Mouse (Mus musculus) lung, postnatal 25 days (tissue): ENCODE results near the gene Emb.
A peak's percentile ranks its signal among the peaks of the same experiment; 100 is the strongest.
"Not testable (repeated sequence)": the region's sequence is repeated elsewhere in the genome, so short reads cannot be mapped to it uniquely, and the experiment has no call there.

Experiments used
- DNase-seq: peaks from one replicate; pipeline ENCODE4 v3.0.0; 2022; ENCODE audit warnings: low spot score

Emb gene

GRCm38 (mm10) chr13:117208236-117208635, at the start of gene Emb:
Emb (plus strand) TSS chr13:117208536.
- no peak for DNase-seq

DNA sequence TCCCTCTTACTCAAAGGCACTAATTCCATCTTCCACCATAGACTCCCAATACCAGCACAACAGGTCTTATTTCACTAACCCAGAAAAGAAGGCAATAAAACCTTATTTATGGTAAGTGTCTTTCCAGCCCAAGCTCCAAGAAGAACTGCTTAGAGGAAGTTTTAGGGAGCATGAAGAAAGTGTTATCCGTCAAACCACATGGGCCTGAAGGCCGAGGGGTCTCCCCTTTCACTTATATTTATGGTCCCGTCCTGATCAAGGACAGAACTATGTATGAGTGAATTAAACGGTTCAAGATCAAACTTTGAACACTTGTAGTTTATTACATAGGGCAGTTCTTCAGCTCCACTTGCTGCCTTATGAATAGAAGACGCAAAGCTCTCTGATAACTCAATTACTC, 44.4 kb upstream of the Emb start:
- DNase-seq = no peak

DNA sequence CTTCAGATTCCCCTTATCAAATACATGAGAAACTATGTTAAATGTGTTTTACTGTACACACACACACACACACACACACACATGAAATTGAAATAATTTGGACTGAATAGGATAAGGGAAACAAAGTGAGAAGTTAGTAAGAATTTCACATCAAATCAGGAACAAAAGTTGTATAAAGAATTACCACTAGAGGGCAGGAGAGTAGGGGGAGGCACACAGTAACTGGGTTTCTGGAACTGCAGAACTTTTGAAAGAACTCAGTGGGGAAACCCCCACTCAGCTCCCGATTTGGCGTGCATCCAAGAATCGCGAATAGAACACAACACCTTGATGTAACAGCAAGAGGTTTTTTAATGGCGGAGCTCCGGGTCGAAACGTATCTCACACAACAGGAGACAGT, 43.3 kb upstream of the Emb start:
- no peak for DNase-seq

- DNase-seq = not testable (repeated sequence)
These were observed 27.4 kb upstream of the Emb start for GRCm38 (mm10) chr13:117180912-117181311.

- no peak for DNase-seq
These were observed 25.0 kb upstream of the Emb start for GRCm38 (mm10) chr13:117183288-117183687.

DNA sequence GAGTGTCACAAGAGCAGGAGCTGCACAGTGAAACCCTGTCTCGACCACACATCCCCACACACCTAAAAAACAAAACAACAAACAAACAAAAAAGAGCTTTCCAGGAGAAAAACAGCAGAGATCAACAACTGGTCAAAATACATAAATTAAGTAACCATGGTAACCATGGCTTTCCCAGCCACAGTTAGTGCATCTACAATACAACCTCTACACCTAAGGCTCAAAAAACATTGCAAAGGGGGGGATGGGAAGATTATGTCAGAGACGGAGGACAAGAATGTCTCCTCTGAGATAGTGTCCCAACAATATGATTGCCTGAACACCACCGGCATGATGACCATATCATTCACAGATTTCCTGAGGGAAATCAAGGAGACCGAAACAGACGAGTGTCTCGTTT, 23.0 kb upstream of the Emb start:
- no peak for DNase-seq

- no peak for DNase-seq
These were observed 16.2 kb upstream of the Emb start for GRCm38 (mm10) chr13:117192161-117192560.

GRCm38 (mm10) chr13:117193422-117193983, 14.8 kb upstream of the Emb start:
- no peak for DNase-seq

GRCm38 (mm10) chr13:117195569-117196495, 12.5 kb upstream of the Emb start:
- DNase-seq = no peak

- no peak for DNase-seq
These were observed 10.7 kb upstream of the Emb start for GRCm38 (mm10) chr13:117197666-117198065.

- DNase-seq = peak; percentile 71
These were observed 9.8 kb upstream of the Emb start for GRCm38 (mm10) chr13:117198402-117199083.

GRCm38 (mm10) chr13:117202755-117203471, 5.4 kb upstream of the Emb start:
- no peak for DNase-seq

- no peak for DNase-seq
These were observed 3.7 kb upstream of the Emb start for GRCm38 (mm10) chr13:117204685-117205084.

DNA sequence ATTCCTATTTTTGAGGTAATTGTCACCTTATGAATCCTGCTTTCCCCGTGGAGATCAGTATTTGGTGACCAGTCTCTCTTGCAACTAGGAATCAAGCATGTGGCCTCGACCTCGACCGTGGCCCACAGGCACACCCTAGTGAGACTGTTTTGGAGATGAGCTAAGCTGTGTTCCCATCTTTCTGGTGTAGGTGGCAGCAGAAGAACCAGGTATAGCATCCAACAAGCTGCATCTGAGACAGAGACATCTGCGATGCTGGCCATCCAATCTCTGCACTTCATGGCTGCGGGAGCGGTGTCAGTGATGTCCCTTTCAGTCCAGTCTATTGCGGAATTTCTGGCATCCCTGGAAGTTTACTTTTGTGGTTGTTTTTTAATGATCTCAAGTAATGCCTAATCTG, 2.3 kb upstream of the Emb start:
- no peak for DNase-seq

DNA sequence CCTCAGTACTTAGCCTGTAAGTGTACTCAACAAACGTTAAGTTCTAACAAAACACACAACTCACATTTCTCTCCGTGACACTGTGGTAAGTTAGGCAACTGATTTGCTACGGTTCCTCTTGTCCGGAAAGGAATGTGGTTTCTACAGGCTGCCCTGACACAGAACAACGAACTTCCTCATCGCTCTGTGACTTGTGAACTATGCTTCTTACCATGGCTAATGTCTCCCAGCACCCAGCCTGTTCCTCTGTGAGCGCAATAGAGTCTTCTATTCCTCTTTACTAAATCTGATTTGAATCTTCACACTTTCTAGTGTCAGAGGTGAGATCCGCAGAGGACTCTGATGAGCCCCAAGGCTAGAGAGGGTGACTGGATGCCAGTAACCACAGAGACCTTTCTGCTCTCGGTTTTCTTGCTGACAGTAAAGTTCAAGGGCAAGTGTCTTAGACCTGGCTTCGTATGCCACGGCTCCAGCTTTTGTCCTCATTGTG, 3.1 kb downstream of the Emb start:
- peak; percentile 78 for DNase-seq

GRCm38 (mm10) chr13:117215481-117215880, 7.1 kb downstream of the Emb start:
- no peak for DNase-seq

DNA sequence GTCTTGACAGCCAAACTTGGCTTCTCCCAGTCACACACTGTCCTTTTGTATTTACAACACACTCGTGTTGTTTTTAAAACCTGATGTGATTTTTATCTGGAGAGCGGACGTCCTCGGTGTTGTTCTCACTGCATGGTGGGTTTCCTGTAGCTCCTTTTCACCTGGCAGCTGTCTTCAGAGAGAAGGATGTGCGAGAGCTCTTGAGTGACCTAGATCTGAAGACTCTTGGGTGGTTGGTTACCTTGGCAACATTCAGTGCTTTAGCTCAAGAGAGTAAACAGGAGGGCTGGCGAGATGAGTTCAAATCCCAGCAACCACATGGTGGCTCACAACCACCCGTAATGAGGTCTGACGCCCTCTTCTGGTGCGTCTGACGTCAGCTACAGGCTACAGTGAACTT, 7.8 kb downstream of the Emb start:
- DNase-seq = peak; percentile 59

GRCm38 (mm10) chr13:117216752-117217363, 8.5 kb downstream of the Emb start:
- no peak for DNase-seq

DNA sequence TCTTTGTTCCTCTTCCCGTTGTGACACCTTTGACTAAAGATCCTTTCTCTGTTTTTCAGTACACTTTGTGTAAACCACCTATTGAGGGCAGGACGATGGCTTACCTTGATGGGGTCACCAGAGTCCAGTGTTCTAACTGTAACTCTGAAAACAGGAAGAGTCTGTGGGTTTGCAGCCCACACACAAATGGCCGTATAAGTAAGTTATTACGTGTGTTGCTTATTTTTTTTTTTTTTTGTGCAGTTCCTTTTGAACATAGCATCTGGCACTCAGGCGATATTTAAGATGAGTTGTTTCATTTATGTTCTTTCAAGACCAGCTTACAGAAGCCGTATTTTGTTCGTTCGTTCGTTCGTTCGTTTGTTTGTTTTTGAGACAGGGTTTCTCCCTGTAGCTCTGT, 9.3 kb downstream of the Emb start:
- DNase-seq = no peak

- no peak for DNase-seq
These were observed 9.8 kb downstream of the Emb start for GRCm38 (mm10) chr13:117218092-117218491.

DNA sequence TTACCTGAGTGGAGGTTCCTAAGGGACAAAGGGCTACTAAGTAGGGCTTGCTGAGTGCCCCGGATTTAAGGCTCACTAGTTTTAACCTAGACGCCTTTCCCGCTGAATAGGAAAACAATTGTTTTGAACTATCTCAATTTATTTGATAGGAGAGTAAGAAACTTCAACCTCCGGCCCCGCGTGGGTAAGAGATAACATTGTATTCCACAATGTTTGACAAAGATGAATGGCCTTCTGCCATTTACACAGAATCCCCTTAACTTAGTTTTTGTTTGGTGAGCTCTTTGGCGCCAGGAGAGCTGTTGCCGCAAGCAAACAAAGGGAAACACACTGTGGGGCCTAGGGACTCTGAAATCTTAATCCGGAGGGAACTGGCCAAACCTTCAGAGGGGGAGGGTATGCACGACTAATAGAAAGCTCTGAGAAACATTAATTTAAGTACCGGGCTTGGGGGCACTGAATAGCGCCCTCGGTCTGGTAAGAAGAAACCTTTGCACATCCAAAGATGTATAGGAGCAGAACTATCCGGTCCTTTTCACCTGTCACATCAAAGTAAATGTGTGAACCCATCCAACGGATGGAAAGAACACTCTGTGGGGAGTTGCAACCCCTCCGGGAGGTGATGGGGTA, 11.7 kb downstream of the Emb start:
- no peak for DNase-seq
